In the genomic region with DNA sequence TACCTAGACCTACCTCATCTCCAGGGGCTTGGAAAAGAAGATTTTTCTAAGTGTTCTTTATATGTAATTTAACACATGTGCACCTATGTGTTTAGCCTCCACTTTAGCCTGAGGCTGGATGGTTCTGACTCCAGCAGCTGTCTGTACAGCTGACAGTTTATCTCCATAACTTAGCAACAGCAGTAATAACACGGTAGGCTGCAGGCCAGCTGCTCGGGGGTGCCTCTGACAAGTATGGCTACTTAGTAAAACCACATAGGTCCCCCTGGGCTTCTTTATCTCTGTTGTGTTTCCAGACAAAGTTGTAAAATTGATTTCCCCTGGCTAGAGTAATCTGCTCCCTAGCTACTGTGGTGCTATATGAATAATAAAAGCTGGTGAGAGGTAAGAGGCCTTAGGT, we compare ENCODE assay signal across 11 mouse cellular contexts. TPM values are rescaled to one million over a fixed set of nuclear protein-coding genes. Genes with fewer than 3 reads are reported as not detected.
DNase-seq lines count a peak whose midpoint lies in the region; ATAC-seq and TF ChIP-seq lines count a peak whose summit lies in the region.
"Had no signal": no experiment of that assay in that cellular context is flagged by ENCODE, and none has a peak within 500 bp of the region (broad histone marks: within the 10 kb centered on the region; RNA-seq: fewer than 3 reads in every experiment).

No protein-coding gene starts in this region.

- no peaks in the 10 kb centered on the region for H3K9me3 ChIP-seq in lung, embryonic 14.5 days (ENCODE audit: low read depth, low read length)
- no peaks in the 10 kb centered on the region for H3K9me3 ChIP-seq in lung, postnatal 0 days (ENCODE audit: low read length)

- peak overlapping the region; percentile 22; the same call in 1 of the 2 replicates for H3K27ac ChIP-seq in lung, embryonic 14.5 days (ENCODE audit: low read depth)
- H3K27ac ChIP-seq in lung, postnatal 0 days (ENCODE audit: low read length), result no peak overlapping the region
- H3K27ac ChIP-seq: heart, adult 2 months had no signal

- no peak overlapping the region for H3K4me2 ChIP-seq in lung, embryonic 14.5 days
- H3K4me2 ChIP-seq in lung, postnatal 0 days (replicated peaks; ENCODE audit: low read depth, low read length), result no peak overlapping the region

- 18% methylated on average over 2 of the region's 2 CpGs for WGBS in lung, embryonic 14.5 days
- WGBS in lung, postnatal 0 days, result 36% methylated on average over 2 of the region's 2 CpGs

- peak; percentile 9 for DNase-seq in adrenal gland, postnatal 14 days
- no peak for DNase-seq in adrenal gland, adult 2 months
- peak; percentile 74 for DNase-seq in lung, embryonic 14.5 days
- DNase-seq in lung, postnatal 0 days (ENCODE audit: low spot score), result no peak
- DNase-seq in forelimb bud, embryonic 11.5 days (ENCODE audit: low read depth, low spot score), result peak; percentile 72
- DNase-seq in cerebellum, adult 9-11 months, result no peak
- DNase-seq in urinary bladder, adult 2 months (ENCODE audit: low spot score), result no peak
- DNase-seq: layer of hippocampus, adult 9-11 months had no signal

- H3K4me1 ChIP-seq in lung, embryonic 14.5 days (ENCODE audit: insufficient read depth), result no peaks in the 10 kb centered on the region
- no peaks in the 10 kb centered on the region for H3K4me1 ChIP-seq in lung, postnatal 0 days (ENCODE audit: insufficient read depth, low read depth, low read length)

- TF ChIP-seq EP300 in lung, postnatal 0 days (IDR thresholded peaks at IDR 0.05), result no peak

- no peak for TF ChIP-seq CTCF in lung, embryonic 14.5 days (IDR thresholded peaks at IDR 0.05; ENCODE audit: low read depth)
- TF ChIP-seq CTCF in lung, postnatal 0 days (IDR thresholded peaks at IDR 0.05), result no peak

- H3K4me3 ChIP-seq in lung, embryonic 14.5 days (ENCODE audit: low read depth, low read length), result no peak overlapping the region
- no peak overlapping the region for H3K4me3 ChIP-seq in lung, postnatal 0 days (ENCODE audit: low read depth, low read length)
- H3K4me3 ChIP-seq: erythroblast, embryonic 14.5 days; heart, adult 2 months had no signal

- no peaks in the 10 kb centered on the region for H3K27me3 ChIP-seq in lung, embryonic 14.5 days (ENCODE audit: insufficient read depth, low read length)
- no peaks in the 10 kb centered on the region for H3K27me3 ChIP-seq in lung, postnatal 0 days (replicated peaks; ENCODE audit: insufficient read depth, low read length)

- H3K36me3 ChIP-seq in lung, embryonic 14.5 days (ENCODE audit: insufficient read depth), result no peaks in the 10 kb centered on the region
- H3K36me3 ChIP-seq in lung, postnatal 0 days (ENCODE audit: insufficient read depth, low read length), result no peaks in the 10 kb centered on the region

- peak overlapping the region; percentile 31; the same call in 1 of the 2 replicates for H3K9ac ChIP-seq in lung, embryonic 14.5 days
- no peak overlapping the region for H3K9ac ChIP-seq in lung, postnatal 0 days (replicated peaks; ENCODE audit: low read depth)

- ATAC-seq in lung, embryonic 14.5 days (ENCODE audit: insufficient read depth), result peak; percentile 75
- no peak for ATAC-seq in lung, postnatal 0 days
- peak; percentile 86 for ATAC-seq in megakaryocyte-erythroid progenitor cell, adult 5-6 weeks (replicated peaks; ENCODE audit: low FRiP score, low TSS enrichment, poor library complexity, severe bottlenecking)

RNA-seq across cellular contexts. Expression of gene Mast2, which starts 19.5 kb away (rescaled TPM):
- total RNA-seq in adrenal gland, postnatal 14 days (2021), result 38.9 and 44.3 TPM in 2 replicates
- total RNA-seq in adrenal gland, adult 2 months (2021), result 10 to 100 TPM; 39.5 to 45.9 TPM
- 88.7 and 94.1 TPM in 2 replicates for polyA plus RNA-seq in adrenal gland, adult 2 months (2012; rRNA removed)
- polyA plus RNA-seq in lung, embryonic 14.5 days (2014; fragmentation: Nextera tagmentation; extraction: Ambion mirVana), result 33.6 and 37.3 TPM in 2 replicates
- 5.9 and 7.1 TPM in 2 replicates for polyA plus RNA-seq in lung, postnatal 0 days (2015; fragmentation: Nextera tagmentation; extraction: Ambion mirVana)
- total RNA-seq in megakaryocyte-erythroid progenitor cell, adult 5-6 weeks (2014; fragmentation: Nextera tagmentation), result 32.2 and 47.0 TPM in 2 replicates
- 7.8 and 32.7 TPM in 2 replicates for total RNA-seq in megakaryocyte-erythroid progenitor cell, adult 5-6 weeks (2017)
- polyA plus RNA-seq in urinary bladder, adult 2 months (2012; rRNA removed), result 23.6 and 29.6 TPM in 2 replicates

RNA-seq across cellular contexts. Expression of gene Ipp, which starts 23.9 kb away (rescaled TPM):
- total RNA-seq in adrenal gland, postnatal 14 days (2021), result 13.2 and 14.5 TPM in 2 replicates
- total RNA-seq in adrenal gland, adult 2 months (2021), result 10 to 100 TPM in 1 of 2 experiments, 1 to 10 TPM in 1; 9.7 to 17.0 TPM
- polyA plus RNA-seq in adrenal gland, adult 2 months (2012; rRNA removed), result 0.48 and 0.51 TPM in 2 replicates
- polyA plus RNA-seq in lung, embryonic 14.5 days (2014; fragmentation: Nextera tagmentation; extraction: Ambion mirVana), result 3.4 and 3.8 TPM in 2 replicates
- 6.7 and 7.4 TPM in 2 replicates for polyA plus RNA-seq in lung, postnatal 0 days (2015; fragmentation: Nextera tagmentation; extraction: Ambion mirVana)
- total RNA-seq in megakaryocyte-erythroid progenitor cell, adult 5-6 weeks (2014; fragmentation: Nextera tagmentation), result 8.7 and 10.5 TPM in 2 replicates
- total RNA-seq in megakaryocyte-erythroid progenitor cell, adult 5-6 weeks (2017), result 13.4 and 21.7 TPM in 2 replicates
- polyA plus RNA-seq in urinary bladder, adult 2 months (2012; rRNA removed), result 6.9 and 7.1 TPM in 2 replicates

Comparison
In these comparisons a context has a peak if more than half of its experiments do, and no peak if none do; other contexts are left out.
1. DNase-seq: peak in adrenal gland, postnatal 14 days (single experiment), lung, embryonic 14.5 days (single experiment) and forelimb bud, embryonic 11.5 days (single experiment); none in adrenal gland, adult 2 months (single experiment), lung, postnatal 0 days (single experiment), cerebellum, adult 9-11 months (single experiment) and urinary bladder, adult 2 months (single experiment).